Mouse (Mus musculus) cortical plate, adult 2 months (tissue): ENCODE results near the gene Baz2a.
A peak's percentile ranks its signal among the peaks of the same experiment; 100 is the strongest.

Experiments used
- CTCF ChIP-seq: fragments of 200-500 bp; IDR thresholded peaks from 2 replicates; pipeline ENCODE4 v1.5.1; 2011; ENCODE audit warnings: mild to moderate bottlenecking, control low read depth, low read length; ENCODE audit not compliant: insufficient read depth; ENCODE audit errors: extremely low read depth
- POLR2A ChIP-seq: fragments of 200-500 bp; IDR thresholded peaks from 2 replicates; pipeline ENCODE4 v1.6.1; 2011; ENCODE audit warnings: mild to moderate bottlenecking, low read length, control low read depth; ENCODE audit not compliant: insufficient read depth; ENCODE audit errors: extremely low read depth

GRCm38 (mm10) chr10:128083688-128084087 lies 7.7 kb upstream of the Baz2a start:
- no peak for TF ChIP-seq CTCF
- 0 out of 2 replicates have a peak, but pooled peaks have one; percentile 6 for TF ChIP-seq POLR2A
